Mouse (Mus musculus): Measurements from ENCODE around the gene Atp2b4.

The Atp2b4 gene

GRCm38 (mm10) chr1:133800948-133801393, at the start of gene Atp2b4:
TSS of gene Atp2b4 (minus strand) at chr1:133801041.
- peak; percentile 97 to 98 for DNase-seq

- DNase-seq: no peak
Observed at GRCm38 (mm10) chr1:133844734-133845133, 43.9 kb upstream of the Atp2b4 start.

- no peak for DNase-seq
Observed at GRCm38 (mm10) chr1:133843900-133844299, 43.1 kb upstream of the Atp2b4 start.

- DNase-seq: no peak
Observed at GRCm38 (mm10) chr1:133843370-133843769, 42.5 kb upstream of the Atp2b4 start.

GRCm38 (mm10) chr1:133842074-133842725, 41.4 kb upstream of the Atp2b4 start:
- DNase-seq: no peak

- no peak for DNase-seq
Observed at GRCm38 (mm10) chr1:133841171-133841926, 40.5 kb upstream of the Atp2b4 start.

- DNase-seq: no peak
Observed at GRCm38 (mm10) chr1:133840530-133840929, 39.7 kb upstream of the Atp2b4 start.

- DNase-seq: peak in 1 of 2 experiments; percentile 43
Observed at GRCm38 (mm10) chr1:133834309-133834708, 33.5 kb upstream of the Atp2b4 start.

- no peak for DNase-seq
Observed at GRCm38 (mm10) chr1:133832781-133833180, 31.9 kb upstream of the Atp2b4 start.

- no peak for DNase-seq
Observed at GRCm38 (mm10) chr1:133826193-133826592, 25.4 kb upstream of the Atp2b4 start.

GRCm38 (mm10) chr1:133825543-133825942, 24.7 kb upstream of the Atp2b4 start:
- peak; percentile 16 to 32 for DNase-seq

GRCm38 (mm10) chr1:133825140-133825539, 24.3 kb upstream of the Atp2b4 start:
- DNase-seq: no peak

- no peak for DNase-seq
Observed at GRCm38 (mm10) chr1:133821144-133821543, 20.3 kb upstream of the Atp2b4 start.

- no peak for DNase-seq
Observed at GRCm38 (mm10) chr1:133820100-133820499, 19.3 kb upstream of the Atp2b4 start.

GRCm38 (mm10) chr1:133818531-133818930, 17.7 kb upstream of the Atp2b4 start:
- DNase-seq: no peak

GRCm38 (mm10) chr1:133815747-133816491, 15.1 kb upstream of the Atp2b4 start:
- DNase-seq: no peak

GRCm38 (mm10) chr1:133809376-133809775, 8.5 kb upstream of the Atp2b4 start:
- DNase-seq: no peak

- no peak for DNase-seq
Observed at GRCm38 (mm10) chr1:133808020-133808419, 7.2 kb upstream of the Atp2b4 start.

- DNase-seq: no peak
Observed at GRCm38 (mm10) chr1:133801743-133802142, 902 bp upstream of the Atp2b4 start.

- DNase-seq: no peak
Observed at GRCm38 (mm10) chr1:133800512-133800911, 329 bp downstream of the Atp2b4 start.

- DNase-seq: peak in 1 of 2 experiments; percentile 32
Observed at GRCm38 (mm10) chr1:133799686-133800445, 975 bp downstream of the Atp2b4 start.

GRCm38 (mm10) chr1:133798821-133799415, 1.9 kb downstream of the Atp2b4 start:
- DNase-seq: no peak
